Mouse (Mus musculus) right cerebral cortex, postnatal 14 days (tissue): Measurements from ENCODE around the gene Atp6v1d.
A peak's percentile ranks its signal among the peaks of the same experiment; 100 is the strongest.

ENCODE experiments used
- DNase-seq: peaks from one replicate; pipeline ENCODE4 v3.0.0; 2022

Atp6v1d gene

GRCm38 (mm10) chr12:78861496-78862253, at the start of gene Atp6v1d, which contains the start of gene Eif2s1:
TSS of gene Atp6v1d (minus strand) at chr12:78861638.
TSS of gene Eif2s1 (plus strand) at chr12:78861819.
- DNase-seq = peak; percentile 98

- no peak for DNase-seq
These were observed 49.4 kb upstream of the Atp6v1d start for GRCm38 (mm10) chr12:78910684-78911461.

- DNase-seq = no peak
These were observed 46.7 kb upstream of the Atp6v1d start for GRCm38 (mm10) chr12:78908081-78908605.

- DNase-seq = peak; percentile 22
These were observed 45.3 kb upstream of the Atp6v1d start, which contains the start of gene Plek2 for GRCm38 (mm10) chr12:78906707-78907162. TSS of gene Plek2 (minus strand) at chr12:78906964.

GRCm38 (mm10) chr12:78904499-78904898, 43.1 kb upstream of the Atp6v1d start:
- DNase-seq = no peak

GRCm38 (mm10) chr12:78903313-78903712, 41.9 kb upstream of the Atp6v1d start:
- no peak for DNase-seq

- DNase-seq = no peak
These were observed 40.0 kb upstream of the Atp6v1d start for GRCm38 (mm10) chr12:78901467-78901866.

GRCm38 (mm10) chr12:78897861-78898260, 36.4 kb upstream of the Atp6v1d start:
- DNase-seq = no peak

GRCm38 (mm10) chr12:78891149-78891548, 29.7 kb upstream of the Atp6v1d start:
- DNase-seq = no peak

GRCm38 (mm10) chr12:78890062-78890461, 28.6 kb upstream of the Atp6v1d start:
- DNase-seq = no peak

GRCm38 (mm10) chr12:78874581-78874980, 13.1 kb upstream of the Atp6v1d start:
- no peak for DNase-seq

GRCm38 (mm10) chr12:78868115-78868514, 6.7 kb upstream of the Atp6v1d start:
- no peak for DNase-seq

GRCm38 (mm10) chr12:78865434-78865833, 4.0 kb upstream of the Atp6v1d start:
- peak; percentile 9 for DNase-seq

GRCm38 (mm10) chr12:78862254-78862730, 854 bp upstream of the Atp6v1d start:
- no peak for DNase-seq

- DNase-seq = peak; percentile 22
These were observed 430 bp downstream of the Atp6v1d start for GRCm38 (mm10) chr12:78860921-78861495.

- DNase-seq = no peak
These were observed 13.2 kb downstream of the Atp6v1d start for GRCm38 (mm10) chr12:78848246-78848645.

- DNase-seq = no peak
These were observed 19.0 kb downstream of the Atp6v1d start for GRCm38 (mm10) chr12:78842429-78842828.

GRCm38 (mm10) chr12:78839906-78840305, 21.5 kb downstream of the Atp6v1d start:
- DNase-seq = peak; percentile 8

- DNase-seq = no peak
These were observed 26.9 kb downstream of the Atp6v1d start for GRCm38 (mm10) chr12:78834496-78834895.

GRCm38 (mm10) chr12:78814437-78814836, 47.0 kb downstream of the Atp6v1d start:
- no peak for DNase-seq

GRCm38 (mm10) chr12:78801836-78802235, 59.6 kb downstream of the Atp6v1d start:
- no peak for DNase-seq

- DNase-seq = no peak
These were observed 61.4 kb downstream of the Atp6v1d start for GRCm38 (mm10) chr12:78800036-78800435.

GRCm38 (mm10) chr12:78794236-78794635, 67.2 kb downstream of the Atp6v1d start:
- DNase-seq = no peak
